Mouse (Mus musculus) induced T-regulatory cell, adult 2 months (primary cell): Measurements from ENCODE around the gene Olfr955.
A peak's percentile ranks its signal among the peaks of the same experiment; 100 is the strongest.

ENCODE experiments used
- DNase-seq: peaks from one replicate; pipeline ENCODE4 v3.0.0-alpha.2; 2012; ENCODE audit warnings: low read depth

Olfr955 gene

GRCm38 (mm10) chr9:39471844-39472243, at the start of gene Olfr955:
TSS of gene Olfr955 (minus strand) at chr9:39471944.
- DNase-seq, result no peak

GRCm38 (mm10) chr9:39518595-39518994, 46.9 kb upstream of the Olfr955 start:
- DNase-seq, result no peak

- DNase-seq, result no peak
Measured at GRCm38 (mm10) chr9:39515531-39515930, 43.8 kb upstream of the Olfr955 start, which contains the start of gene Olfr957. TSS of gene Olfr957 (minus strand) at chr9:39515809.

GRCm38 (mm10) chr9:39509412-39509811, 37.7 kb upstream of the Olfr955 start:
- DNase-seq, result no peak

- DNase-seq, result peak; percentile 1
Measured at GRCm38 (mm10) chr9:39508998-39509397, 37.3 kb upstream of the Olfr955 start.

GRCm38 (mm10) chr9:39493895-39494294, 22.2 kb upstream of the Olfr955 start, which contains the start of gene Olfr44:
TSS of gene Olfr44 (minus strand) at chr9:39493995.
- DNase-seq, result no peak

GRCm38 (mm10) chr9:39456401-39456800, 15.3 kb downstream of the Olfr955 start, which contains the start of gene Olfr954:
TSS of gene Olfr954 (plus strand) at chr9:39456701.
- no peak for DNase-seq

- no peak for DNase-seq
Measured at GRCm38 (mm10) chr9:39427048-39427447, 44.7 kb downstream of the Olfr955 start, which contains the start of gene Olfr952. TSS of gene Olfr952 (minus strand) at chr9:39427148.
